Mouse (Mus musculus) telencephalon, adult 2 months (tissue): ENCODE data around the gene Trappc11.
A peak's percentile ranks its signal among the peaks of the same experiment; 100 is the strongest.
"Not testable (repeated sequence)": the region's sequence is repeated elsewhere in the genome, so short reads cannot be mapped to it uniquely, and the experiment has no call there.

ENCODE experiments used
- DNase-seq: peaks from one replicate; pipeline ENCODE4 v3.0.0-alpha.2; 2011; ENCODE audit warnings: low read depth, low spot score

Trappc11 gene

GRCm38 (mm10) chr8:47482354-47483071 lies 50.8 kb downstream of the Trappc11 start:
- no peak for DNase-seq

- no peak for DNase-seq
Observed at GRCm38 (mm10) chr8:47480039-47480438, 53.2 kb downstream of the Trappc11 start.

- DNase-seq: peak; percentile 72
Observed at GRCm38 (mm10) chr8:47461650-47462049, 71.6 kb downstream of the Trappc11 start.

GRCm38 (mm10) chr8:47459216-47459749 lies 74.0 kb downstream of the Trappc11 start:
- no peak for DNase-seq

GRCm38 (mm10) chr8:47458591-47458990 lies 74.7 kb downstream of the Trappc11 start:
- no peak for DNase-seq

GRCm38 (mm10) chr8:47449211-47449610 lies 84.1 kb downstream of the Trappc11 start:
- not testable (repeated sequence) for DNase-seq

GRCm38 (mm10) chr8:47446312-47447046 lies 86.8 kb downstream of the Trappc11 start, which contains the start of gene Stox2:
Gene Stox2 (minus strand): TSS chr8:47446362.
- DNase-seq: no peak
